Mouse (Mus musculus) naive thymus-derived CD4-positive, alpha-beta T cell, adult 2 months (primary cell): Measurements from ENCODE around the gene Synj2.
A peak's percentile ranks its signal among the peaks of the same experiment; 100 is the strongest.

Source experiments
- DNase-seq: peaks from one replicate; pipeline ENCODE4 v3.0.0-alpha.2; 2011; ENCODE audit warnings: low read depth

Gene Synj2

GRCm38 (mm10) chr17:5941230-5942043 is at the start of gene Synj2:
TSS of gene Synj2 (plus strand) at chr17:5941280.
- peak; percentile 69 for DNase-seq

DNA sequence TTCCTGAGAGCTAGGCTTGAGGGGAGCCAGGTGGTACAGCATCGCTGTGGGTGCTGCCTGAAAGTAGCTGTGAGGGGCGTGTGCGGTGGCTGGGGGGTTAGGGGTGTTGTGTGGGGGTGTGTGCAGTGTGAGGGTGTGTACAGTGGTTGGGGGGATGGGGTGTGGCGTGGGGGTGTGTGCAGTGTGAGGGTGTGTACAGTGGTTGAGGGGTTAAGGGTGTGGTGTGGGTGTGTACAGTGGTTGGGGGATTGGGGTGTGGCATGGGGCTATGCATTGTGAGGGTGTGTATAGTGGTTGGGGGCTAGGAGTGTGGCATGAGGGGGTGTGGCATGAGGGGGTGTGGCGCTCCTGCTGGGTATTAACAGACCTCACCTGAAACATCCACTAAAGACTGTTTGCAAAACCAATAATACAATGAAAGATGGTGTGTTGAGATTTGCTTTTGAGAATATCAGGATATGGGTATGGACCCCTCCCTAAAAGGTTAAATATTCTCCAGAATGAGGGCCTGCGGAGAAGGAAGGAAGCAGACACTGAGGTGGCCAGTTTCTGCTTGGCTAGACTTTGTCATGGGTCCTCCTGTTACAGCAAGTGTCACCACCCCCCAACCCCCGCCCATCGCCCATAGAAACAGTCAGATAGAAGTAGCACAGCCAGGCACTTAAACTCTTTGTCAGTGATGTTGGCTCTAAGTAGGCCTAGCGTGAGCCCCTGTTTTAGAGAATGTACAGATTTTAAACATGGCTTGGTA is 49.0 kb upstream of the Synj2 start:
- DNase-seq: no peak

DNA sequence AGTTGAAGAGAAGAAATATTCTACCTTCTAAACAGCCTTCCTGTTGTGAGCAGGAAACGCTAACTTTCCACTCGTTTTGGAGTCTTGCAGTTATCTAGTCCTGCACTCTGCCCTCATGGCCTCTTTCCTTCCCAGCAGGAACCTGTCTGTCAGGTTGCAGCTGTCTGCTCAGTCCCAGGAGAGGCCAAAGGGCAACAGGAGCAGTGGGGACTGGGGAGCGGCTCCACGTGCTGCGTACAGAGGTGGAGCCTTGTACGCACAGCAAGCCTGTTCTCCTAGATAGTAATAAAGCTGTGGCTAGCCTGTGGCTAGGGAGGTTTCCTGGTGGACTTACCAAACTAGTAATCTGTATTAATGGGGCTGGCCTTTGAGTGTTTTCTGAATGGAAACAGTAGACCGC is 48.0 kb upstream of the Synj2 start:
- no peak for DNase-seq

DNA sequence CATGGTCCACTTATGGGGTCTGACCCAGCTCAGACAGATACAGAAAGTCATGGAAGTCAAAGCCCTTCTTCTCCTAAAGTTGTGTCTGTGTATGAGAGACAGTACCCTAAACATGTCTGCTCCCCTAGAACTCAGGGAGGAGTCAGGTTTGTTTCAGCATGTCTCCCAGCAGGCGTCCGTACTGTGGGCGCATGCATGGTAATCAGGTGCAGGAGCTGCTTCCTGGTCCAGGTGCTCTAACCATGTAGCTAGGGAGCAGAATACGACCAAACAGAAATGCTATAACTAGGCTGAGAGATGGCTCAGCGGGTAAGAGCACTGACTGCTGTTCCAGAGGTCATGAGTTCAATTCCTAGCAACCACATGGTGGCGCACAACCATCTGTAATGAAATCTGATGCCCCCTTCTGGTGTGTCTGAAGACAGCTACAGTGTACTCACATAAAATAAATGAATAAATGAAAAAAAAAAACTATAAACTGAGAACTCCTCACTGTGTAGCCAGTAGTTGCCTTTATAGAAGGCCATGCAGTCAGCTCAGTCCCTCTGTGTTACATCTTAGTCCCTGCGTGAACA is 47.4 kb upstream of the Synj2 start:
- no peak for DNase-seq

- no peak for DNase-seq
These were observed 45.0 kb upstream of the Synj2 start for GRCm38 (mm10) chr17:5896066-5896465.

- DNase-seq: no peak
These were observed 44.5 kb upstream of the Synj2 start for GRCm38 (mm10) chr17:5896607-5897006.

GRCm38 (mm10) chr17:5897326-5898200 is 43.5 kb upstream of the Synj2 start:
- DNase-seq: peak; percentile 26

DNA sequence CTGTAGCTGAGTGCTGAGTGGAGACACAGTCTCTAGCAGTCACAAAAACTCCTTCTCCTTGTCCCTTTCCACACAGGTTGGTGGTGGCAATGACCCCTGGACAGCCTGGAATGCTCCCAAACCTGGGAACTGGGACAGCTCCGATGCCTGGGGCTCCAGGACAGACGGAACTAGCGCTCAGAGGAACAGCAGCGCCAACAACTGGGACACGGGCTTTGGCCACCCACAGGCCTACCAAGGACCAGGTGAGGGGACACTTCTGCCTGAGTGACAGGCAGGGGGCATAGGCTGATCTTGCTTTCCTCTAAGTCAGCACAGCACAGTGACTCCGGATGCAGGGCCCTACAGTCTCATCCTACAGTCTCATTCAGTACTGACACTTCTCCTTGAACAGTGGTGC is 41.8 kb upstream of the Synj2 start:
- no peak for DNase-seq

DNA sequence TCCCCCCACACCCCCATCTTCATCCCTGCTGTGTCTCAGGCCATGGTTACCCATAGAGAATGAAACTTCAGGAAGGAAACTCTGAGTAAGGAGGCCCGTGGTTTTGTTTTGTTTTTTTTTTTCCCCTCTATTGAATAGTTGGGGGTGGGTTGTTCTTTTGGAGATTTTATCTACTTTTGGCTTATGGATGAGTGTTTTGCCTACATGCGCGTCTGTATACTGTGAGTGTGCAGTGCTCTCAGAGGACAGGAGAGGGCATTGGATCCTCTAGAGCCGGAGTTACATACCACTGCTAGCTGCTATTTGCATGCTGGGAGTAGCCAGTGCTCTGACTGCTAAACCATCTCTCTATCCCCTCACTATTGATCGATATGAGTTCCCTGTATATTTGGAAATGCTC is 39.7 kb upstream of the Synj2 start:
- DNase-seq: no peak

DNA sequence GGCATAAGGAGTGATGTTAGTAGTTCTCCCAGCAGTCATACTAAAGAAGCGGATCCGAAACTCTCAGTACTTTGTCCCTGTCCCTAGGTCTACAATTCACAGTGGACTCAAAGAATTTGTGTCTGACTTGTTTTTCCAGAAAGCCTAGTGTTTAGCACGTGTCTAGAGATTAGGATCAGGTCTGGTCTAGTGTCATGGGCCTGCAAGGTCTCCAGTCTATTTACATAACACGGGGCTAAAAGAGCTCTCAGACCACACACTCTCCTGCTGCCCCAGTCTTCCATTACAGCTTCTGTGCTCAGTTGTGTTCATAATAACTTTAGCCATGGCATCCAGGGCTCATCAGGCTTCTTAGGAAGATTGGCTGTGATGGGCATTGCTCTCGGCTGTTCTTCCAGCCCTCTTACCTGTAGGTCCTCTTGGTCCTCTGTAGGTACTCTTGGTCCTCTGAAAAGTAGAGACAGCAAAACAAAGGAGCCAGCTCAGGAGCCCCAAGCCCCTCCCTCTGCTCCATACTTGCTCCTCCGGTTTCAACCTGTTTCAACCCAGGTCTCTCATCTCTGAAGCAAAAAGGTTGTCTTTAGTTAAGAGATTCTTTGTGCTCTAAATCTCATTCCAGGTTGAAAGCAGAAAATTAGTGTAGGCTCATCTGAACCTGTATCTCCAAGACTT is 37.3 kb upstream of the Synj2 start:
- no peak for DNase-seq

DNA sequence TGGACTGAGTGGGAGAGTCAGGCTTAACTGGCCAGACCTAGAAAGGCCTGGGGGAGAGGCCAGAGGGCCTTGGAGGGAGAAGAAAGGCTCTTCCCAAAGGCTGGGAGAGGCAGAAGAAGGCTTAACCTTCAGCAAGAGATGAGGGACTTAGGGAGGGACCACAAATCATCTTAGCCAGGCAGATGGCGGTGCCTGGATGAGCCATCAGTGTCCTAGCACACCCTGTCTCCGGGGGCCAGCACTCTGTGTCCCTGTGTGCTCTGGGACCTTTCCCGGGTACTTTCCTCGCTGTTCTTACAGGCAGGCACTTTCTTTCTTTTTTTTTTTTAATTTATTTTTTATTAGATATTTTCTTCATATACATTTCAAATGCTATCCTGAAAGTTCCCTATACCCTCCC is 31.4 kb upstream of the Synj2 start:
- no peak for DNase-seq

DNA sequence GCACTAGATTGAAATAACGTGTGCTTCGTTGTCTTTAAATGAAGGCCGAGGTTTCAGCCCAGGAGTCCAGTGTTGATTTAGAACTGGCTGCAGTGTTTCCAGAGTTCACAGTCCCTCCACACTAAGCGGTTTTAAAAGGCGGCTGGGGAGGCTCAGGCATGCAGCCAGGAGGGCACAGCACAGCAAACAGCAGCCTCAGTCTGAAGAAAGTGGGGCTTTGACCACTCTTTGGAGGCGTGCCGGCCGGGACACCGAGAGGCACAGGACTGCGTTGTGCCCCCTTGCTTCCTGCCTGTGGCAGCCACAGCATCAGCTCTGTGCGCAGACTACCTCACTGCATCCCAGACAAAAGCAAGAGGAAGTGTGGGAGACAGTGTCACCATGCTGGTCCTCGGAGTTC is 29.5 kb upstream of the Synj2 start:
- no peak for DNase-seq

- no peak for DNase-seq
These were observed 28.3 kb upstream of the Synj2 start for GRCm38 (mm10) chr17:5912797-5913196.

- no peak for DNase-seq
These were observed 26.9 kb upstream of the Synj2 start for GRCm38 (mm10) chr17:5914217-5914616.

DNA sequence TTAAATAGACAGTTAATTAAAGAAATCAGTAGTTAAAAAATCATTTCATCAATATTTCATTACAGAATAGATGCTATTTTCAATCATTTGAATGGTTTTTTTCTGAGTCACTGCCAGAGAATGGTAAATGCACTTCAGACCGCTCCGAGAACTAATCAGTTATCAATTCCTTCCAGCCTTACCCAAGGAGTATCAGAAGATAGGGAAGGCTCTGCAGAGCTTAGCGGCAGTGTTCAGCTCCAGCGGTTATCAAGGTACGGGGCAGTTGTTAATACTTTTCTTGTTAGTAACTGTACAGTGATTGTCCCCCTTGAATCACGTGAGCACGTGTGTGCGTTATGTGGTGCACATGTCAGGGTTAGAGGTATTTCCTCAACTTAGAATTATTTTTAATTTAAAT is 19.1 kb upstream of the Synj2 start:
- DNase-seq: no peak

- DNase-seq: no peak
These were observed 17.8 kb upstream of the Synj2 start for GRCm38 (mm10) chr17:5923281-5923680.

GRCm38 (mm10) chr17:5924238-5924637 is 16.8 kb upstream of the Synj2 start:
- DNase-seq: no peak

- DNase-seq: no peak
These were observed 14.4 kb upstream of the Synj2 start for GRCm38 (mm10) chr17:5926710-5927109.

- DNase-seq: no peak
These were observed 12.0 kb upstream of the Synj2 start for GRCm38 (mm10) chr17:5929031-5929430.

- no peak for DNase-seq
These were observed 8.9 kb upstream of the Synj2 start for GRCm38 (mm10) chr17:5932161-5932560.

GRCm38 (mm10) chr17:5934554-5935324 is 6.3 kb upstream of the Synj2 start:
- peak; percentile 83 for DNase-seq
